Mouse (Mus musculus): ENCODE data around the gene Map3k15.

DNA sequence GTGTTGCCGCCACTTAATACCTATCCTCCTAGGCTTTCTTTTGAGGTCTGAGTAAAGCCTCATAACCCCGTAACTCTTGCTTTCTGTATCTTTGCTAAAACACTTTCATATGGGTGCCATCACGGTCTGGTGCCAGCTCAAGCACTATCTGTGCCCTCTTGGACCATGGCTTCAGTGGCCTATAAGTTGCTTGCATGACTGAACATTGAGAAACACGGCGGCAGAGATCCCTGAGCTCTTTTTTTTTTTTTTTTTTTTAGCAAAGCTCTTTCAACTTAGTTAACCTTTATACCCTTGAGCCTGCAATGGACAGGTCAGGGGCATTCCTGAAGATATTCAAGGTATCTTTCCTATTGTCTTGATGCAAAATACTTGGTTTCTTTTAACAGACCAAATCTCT, 66.4 kb downstream of the Map3k15 start:
- TF ChIP-seq POLR2A (IDR thresholded peaks at IDR 0.05; ENCODE audit: low read depth, low read length): no peak
- TF ChIP-seq CTCF (conservative IDR thresholded peaks at IDR 0.05; ENCODE audit: insufficient read depth, insufficient read length, low read depth, low read length): no peak
